Mouse (Mus musculus) liver, adult 2 months (tissue): Measurements from ENCODE around the gene Hck.

Experiments used
- CTCF ChIP-seq: fragments of 200-500 bp; IDR thresholded peaks from 2 replicates; pipeline ENCODE4 v1.5.1; 2011; ENCODE audit warnings: low read depth, low read length, control low read depth
- POLR2A ChIP-seq: fragments of 200-500 bp; IDR thresholded peaks from 2 replicates; pipeline ENCODE4 v1.6.1; 2011; ENCODE audit warnings: low read length, control low read depth; ENCODE audit not compliant: insufficient read depth; ENCODE audit errors: extremely low read depth

DNA sequence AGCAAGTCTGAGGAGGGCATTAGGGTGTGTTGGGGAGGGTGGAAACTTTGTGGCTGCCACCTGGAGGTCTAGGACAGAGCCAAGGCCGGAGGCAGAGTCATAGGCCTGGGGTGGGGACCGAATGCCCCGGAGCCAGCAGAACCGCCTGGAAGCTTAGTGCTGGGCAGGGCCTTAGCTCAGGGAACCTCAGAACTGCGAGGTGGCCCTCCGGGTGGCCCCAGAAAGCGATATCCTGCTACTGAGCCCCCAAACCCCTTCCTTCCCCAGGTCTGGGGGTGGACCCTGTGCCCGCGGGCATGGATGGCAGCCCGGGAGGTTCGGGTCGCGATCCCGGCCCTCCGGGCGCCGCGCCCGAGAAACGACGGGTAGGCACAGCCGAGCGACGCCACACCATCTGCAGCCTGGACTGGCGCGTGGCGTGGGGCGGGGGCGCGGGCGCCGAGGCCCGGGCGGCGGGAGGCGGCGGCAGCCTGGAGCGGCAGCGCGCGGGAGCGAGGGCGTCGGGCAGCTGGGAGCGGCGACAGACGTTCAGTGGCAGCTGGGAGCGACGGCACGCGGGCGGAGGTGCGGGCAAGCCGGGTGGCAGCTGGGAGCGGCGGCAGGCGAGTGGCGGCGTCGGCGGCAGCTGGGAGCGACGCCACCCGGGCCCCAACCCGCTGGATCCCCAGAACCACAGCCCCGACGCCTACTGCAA lies 36.6 kb upstream of the Hck start:
- TF ChIP-seq POLR2A (no peak), CTCF (no peak)
